Mouse (Mus musculus) layer of hippocampus, adult 8-10 months (tissue): ENCODE results near the gene Bcl2a1b. TPM values are rescaled to one million over a fixed set of nuclear protein-coding genes. Genes with fewer than 3 reads are reported as not detected.
"Not testable (repeated sequence)": the region's sequence is repeated elsewhere in the genome, so short reads cannot be mapped to it uniquely, and the experiment has no call there.

Experiments used
- DNase-seq, 2 experiments: peaks; one replicate each; pipeline ENCODE4 v3.0.0; 2022; ENCODE audit warnings: low spot score in 2 of 2
- total RNA-seq, 4 experiments: library from RNA; stranded (reverse); gene quantifications; 2 replicates each; pipeline ENCODE4 v1.2.4; 2022

The Bcl2a1b gene
- 10 to 100 TPM in 2 of 4 experiments, 1 to 10 TPM in 1, not detected in 1; 1.4 to 15.1 (median 14.9) TPM for total RNA-seq

- not testable (repeated sequence) for DNase-seq
These were observed at the start of gene Bcl2a1b, which contains the start of gene Gm29094 for GRCm38 (mm10) chr9:89198969-89199416. Gene Bcl2a1b (plus strand): TSS chr9:89199209. Gene Gm29094 (plus strand): TSS chr9:89199379.

GRCm38 (mm10) chr9:89172539-89172938 is 26.5 kb upstream of the Bcl2a1b start:
- DNase-seq = not testable (repeated sequence)

- peak; percentile 44 to 81 for DNase-seq
These were observed 20.2 kb upstream of the Bcl2a1b start for GRCm38 (mm10) chr9:89178833-89179232.

GRCm38 (mm10) chr9:89179469-89179868 is 19.5 kb upstream of the Bcl2a1b start:
- DNase-seq = not testable (repeated sequence)

GRCm38 (mm10) chr9:89187006-89187405 is 12.0 kb upstream of the Bcl2a1b start:
- DNase-seq = not testable (repeated sequence)

- not testable (repeated sequence) for DNase-seq
These were observed 3.5 kb upstream of the Bcl2a1b start for GRCm38 (mm10) chr9:89195483-89195882.

- DNase-seq = not testable (repeated sequence)
These were observed 1.5 kb upstream of the Bcl2a1b start for GRCm38 (mm10) chr9:89197509-89197908.

- DNase-seq = not testable (repeated sequence)
These were observed 660 bp upstream of the Bcl2a1b start for GRCm38 (mm10) chr9:89198349-89198748.

GRCm38 (mm10) chr9:89202256-89202655 is 3.2 kb downstream of the Bcl2a1b start:
- DNase-seq = not testable (repeated sequence)

- not testable (repeated sequence) for DNase-seq
These were observed 9.9 kb downstream of the Bcl2a1b start for GRCm38 (mm10) chr9:89208939-89209338.

- DNase-seq = peak in 1 of 2 experiments; percentile 21
These were observed 11.5 kb downstream of the Bcl2a1b start, which contains the start of gene Mthfs for GRCm38 (mm10) chr9:89210353-89211064. Gene Mthfs (plus strand): TSS chr9:89210676.

GRCm38 (mm10) chr9:89211065-89211858 is 12.3 kb downstream of the Bcl2a1b start:
- peak; percentile 94 for DNase-seq

- DNase-seq = not testable (repeated sequence)
These were observed 13.4 kb downstream of the Bcl2a1b start for GRCm38 (mm10) chr9:89212428-89212827.

GRCm38 (mm10) chr9:89218174-89218573 is 19.2 kb downstream of the Bcl2a1b start:
- not testable (repeated sequence) for DNase-seq

GRCm38 (mm10) chr9:89219668-89220067 is 20.7 kb downstream of the Bcl2a1b start:
- not testable (repeated sequence) for DNase-seq

GRCm38 (mm10) chr9:89220704-89221287 is 21.8 kb downstream of the Bcl2a1b start:
- not testable (repeated sequence) for DNase-seq

- DNase-seq = no peak
These were observed 27.1 kb downstream of the Bcl2a1b start for GRCm38 (mm10) chr9:89226071-89226470.

GRCm38 (mm10) chr9:89228122-89228521 is 29.1 kb downstream of the Bcl2a1b start:
- no peak for DNase-seq

GRCm38 (mm10) chr9:89230897-89231497 is 32.0 kb downstream of the Bcl2a1b start:
- peak in 1 of 2 experiments; percentile 68 for DNase-seq

- DNase-seq = not testable (repeated sequence)
These were observed 38.1 kb downstream of the Bcl2a1b start for GRCm38 (mm10) chr9:89237131-89237530.

- DNase-seq = not testable (repeated sequence)
These were observed 40.0 kb downstream of the Bcl2a1b start for GRCm38 (mm10) chr9:89238976-89239505.
